Comparison of ENCODE assay signal across 43 mouse cellular contexts in the genomic region with DNA sequence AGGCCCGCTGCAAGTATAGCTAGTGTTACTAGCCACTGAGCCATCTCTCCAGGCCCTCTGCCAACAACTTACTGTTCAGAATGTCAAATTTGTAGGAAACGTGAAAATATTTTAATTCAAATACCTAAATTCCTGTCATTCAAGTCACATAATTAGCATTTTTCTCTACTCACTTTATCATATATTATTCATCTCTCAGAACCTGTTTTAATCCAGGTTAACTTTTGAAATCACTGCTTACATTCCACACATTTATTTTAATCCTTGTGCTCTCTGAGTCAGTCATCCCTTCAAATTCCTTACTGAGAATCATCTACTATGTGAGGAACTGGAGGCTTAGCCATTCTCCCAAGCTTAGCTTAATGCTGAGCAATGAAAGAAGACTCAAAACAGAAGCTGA. TPM values are rescaled to one million over a fixed set of nuclear protein-coding genes. Genes with fewer than 3 reads are reported as not detected.
"Had no signal": no experiment of that assay in that cellular context is flagged by ENCODE, and none has a peak within 500 bp of the region (broad histone marks: within the 10 kb centered on the region; RNA-seq: fewer than 3 reads in every experiment).

No protein-coding gene starts in this region.

- H3K36me3 ChIP-seq: heart, embryonic 12.5 days; heart, embryonic 13.5 days; heart, embryonic 15.5 days; hindbrain, embryonic 10.5 days; hindbrain, embryonic 12.5 days; hindbrain, embryonic 13.5 days; hindbrain, embryonic 15.5 days; intestine, embryonic 15.5 days; kidney, embryonic 15.5 days had no signal

- H3K27me3 ChIP-seq: heart, embryonic 12.5 days; heart, embryonic 13.5 days; heart, embryonic 15.5 days; hindbrain, embryonic 12.5 days; hindbrain, embryonic 13.5 days; hindbrain, embryonic 15.5 days; intestine, embryonic 15.5 days; kidney, embryonic 15.5 days had no signal

- ATAC-seq: hindbrain, embryonic 16.5 days; hindbrain, postnatal 0 days; inflammation-experienced regulatory T-cells, adult 6 months; intestine, embryonic 15.5 days; intestine, embryonic 16.5 days; intestine, postnatal 0 days had no signal

- H3K9me3 ChIP-seq: heart, embryonic 12.5 days; heart, embryonic 13.5 days; heart, embryonic 15.5 days; hindbrain, embryonic 10.5 days; hindbrain, embryonic 12.5 days; hindbrain, embryonic 13.5 days; hindbrain, embryonic 15.5 days; intestine, embryonic 15.5 days; kidney, embryonic 15.5 days had no signal

- H3K4me3 ChIP-seq: heart, embryonic 12.5 days; heart, embryonic 13.5 days; heart, embryonic 15.5 days; hindbrain, embryonic 10.5 days; hindbrain, embryonic 12.5 days; hindbrain, embryonic 13.5 days; hindbrain, embryonic 15.5 days; intestine, embryonic 15.5 days; kidney, embryonic 15.5 days; layer of hippocampus, adult 2 months; left cerebral cortex, adult 2 months had no signal

- H3K27ac ChIP-seq: heart, embryonic 13.5 days; heart, embryonic 15.5 days; hindbrain, embryonic 10.5 days; hindbrain, embryonic 12.5 days; hindbrain, embryonic 13.5 days; hindbrain, embryonic 14.5 days; hindbrain, embryonic 15.5 days; hindbrain, postnatal 0 days; intestine, embryonic 15.5 days; kidney, embryonic 15.5 days; kidney, postnatal 0 days; layer of hippocampus, adult 2 months; left cerebral cortex, adult 2 months had no signal

- H3K9ac ChIP-seq: heart, embryonic 12.5 days; heart, embryonic 13.5 days; heart, embryonic 15.5 days; hindbrain, embryonic 12.5 days; hindbrain, embryonic 13.5 days; hindbrain, embryonic 14.5 days; hindbrain, embryonic 15.5 days; intestine, embryonic 15.5 days; kidney, embryonic 15.5 days had no signal

- DNase-seq: heart, postnatal 10 days; heart, postnatal 14 days; heart, postnatal 36 days; heart, postnatal 4 days; kidney, adult 11 months; kidney, adult 18-20 months; kidney, adult 2 months; kidney, adult 8-10 months; kidney, adult 9 months; kidney, postnatal 10 days; kidney, postnatal 14 days; kidney, postnatal 25 days; kidney, postnatal 36 days; kidney, postnatal 4 days; layer of hippocampus, adult 9-11 months; layer of hippocampus, postnatal 36 days had no signal

- H3K4me1 ChIP-seq: heart, embryonic 12.5 days; heart, embryonic 13.5 days; heart, embryonic 15.5 days; hindbrain, embryonic 10.5 days; hindbrain, embryonic 12.5 days; hindbrain, embryonic 13.5 days; hindbrain, embryonic 15.5 days; intestine, embryonic 15.5 days; kidney, embryonic 15.5 days had no signal

- H3K4me2 ChIP-seq: heart, embryonic 11.5 days; heart, embryonic 12.5 days; heart, embryonic 13.5 days; heart, embryonic 15.5 days; hindbrain, embryonic 12.5 days; hindbrain, embryonic 13.5 days; hindbrain, embryonic 14.5 days; hindbrain, embryonic 15.5 days; intestine, embryonic 15.5 days; kidney, embryonic 15.5 days had no signal

RNA-seq across cellular contexts. Expression of gene Gm10192, which starts 2.6 kb away (rescaled TPM):
- polyA plus RNA-seq: heart, embryonic 11.5 days; heart, embryonic 12.5 days; heart, embryonic 13.5 days; heart, embryonic 14.5 days; heart, embryonic 15.5 days; heart, embryonic 16.5 days; heart, postnatal 0 days; hindbrain, embryonic 10.5 days; hindbrain, embryonic 11.5 days; hindbrain, embryonic 12.5 days; hindbrain, embryonic 13.5 days; hindbrain, embryonic 14.5 days; hindbrain, embryonic 15.5 days; hindbrain, embryonic 16.5 days; hindbrain, postnatal 0 days; inflammation-experienced regulatory T-cells, adult 6 months; intestine, embryonic 14.5 days; intestine, embryonic 15.5 days; intestine, embryonic 16.5 days; intestine, postnatal 0 days; kidney, adult 2 months; kidney, embryonic 14.5 days; kidney, embryonic 15.5 days; kidney, embryonic 16.5 days; kidney, postnatal 0 days; large intestine, adult 2 months had no signal
